Mouse (Mus musculus): ENCODE results near the gene Sod3. TPM values are rescaled to one million over a fixed set of nuclear protein-coding genes. Genes with fewer than 3 reads are reported as not detected.

The Sod3 gene
- polyA plus RNA-seq (2012; rRNA removed) (2.8 and 3.4 TPM in 2 replicates), polyA plus RNA-seq (2014; fragmentation: Nextera tagmentation; extraction: Ambion mirVana) (4.8 and 5.0 TPM in 2 replicates)

GRCm38 (mm10) chr5:52363468-52364150 is at the start of gene Sod3:
Gene Sod3 (plus strand): TSS chr5:52363791.
- DNase-seq (ENCODE audit: low read depth in 3 of 3, low spot score in 3 of 3) = no peak
- H3K4me2 ChIP-seq (ENCODE audit: low read depth) = no peak within 1 kb of the TSS
- no peaks in the 10 kb centered on the region for H3K9me3 ChIP-seq (ENCODE audit: control insufficient read depth, low read length)
- no peak within 1 kb of the TSS for H3K27ac ChIP-seq
- H3K9ac ChIP-seq (replicated peaks) = no peak within 1 kb of the TSS
- no peak for ATAC-seq (ENCODE audit: insufficient read depth)
- H3K4me3 ChIP-seq (ENCODE audit: insufficient read depth in 1 of 2, low read depth in 2 of 2, low read length in 2 of 2) = no peak within 1 kb of the TSS
- TF ChIP-seq EP300 (IDR thresholded peaks at IDR 0.05; ENCODE audit: low read depth) (no peak), CTCF (IDR thresholded peaks at IDR 0.05; ENCODE audit: low read depth) (no peak)
- H3K4me1 ChIP-seq (replicated peaks; ENCODE audit: control insufficient read depth in 2 of 2, insufficient read depth in 2 of 2, low read length in 1 of 2) = peaks cover 0 to 4% of the 10 kb centered on the region in 2 experiments; a peak in 1 of 4 replicates
- no peaks in the 10 kb centered on the region for H3K27me3 ChIP-seq (ENCODE audit: control insufficient read depth, insufficient read depth, low read length)
- no peaks in the 10 kb centered on the region for H3K36me3 ChIP-seq (replicated peaks; ENCODE audit: control insufficient read depth, insufficient read depth, low read depth)
- WGBS (ENCODE audit: insufficient replicate concordance) = 27% methylated on average over 11 of the region's 11 CpGs

GRCm38 (mm10) chr5:52316926-52317325 is 46.7 kb upstream of the Sod3 start:
- H3K4me3 ChIP-seq (ENCODE audit: insufficient read depth in 1 of 2, low read depth in 2 of 2, low read length in 2 of 2) = no peak overlapping the region
- H3K9me3 ChIP-seq (ENCODE audit: control insufficient read depth, low read length) = no peaks in the 10 kb centered on the region
- WGBS (ENCODE audit: insufficient replicate concordance) = 68% methylated on average over 7 of the region's 7 CpGs
- TF ChIP-seq EP300 (IDR thresholded peaks at IDR 0.05; ENCODE audit: low read depth) (no peak), CTCF (IDR thresholded peaks at IDR 0.05; ENCODE audit: low read depth) (no peak)
- ATAC-seq (ENCODE audit: insufficient read depth) = no peak
- H3K36me3 ChIP-seq (replicated peaks; ENCODE audit: control insufficient read depth, insufficient read depth, low read depth) = no peaks in the 10 kb centered on the region
- no peak overlapping the region for H3K4me2 ChIP-seq (ENCODE audit: low read depth)
- no peak for DNase-seq (ENCODE audit: low read depth in 3 of 3, low spot score in 3 of 3)
- H3K9ac ChIP-seq (replicated peaks) = no peak overlapping the region
- H3K27me3 ChIP-seq (ENCODE audit: control insufficient read depth, insufficient read depth, low read length) = no peaks in the 10 kb centered on the region
- no peaks in the 10 kb centered on the region for H3K4me1 ChIP-seq (replicated peaks; ENCODE audit: control insufficient read depth in 2 of 2, insufficient read depth in 2 of 2, low read length in 1 of 2)
- H3K27ac ChIP-seq = no peak overlapping the region

- no peaks in the 10 kb centered on the region for H3K9me3 ChIP-seq (ENCODE audit: control insufficient read depth, low read length)
- H3K4me2 ChIP-seq (ENCODE audit: low read depth) = no peak overlapping the region
- no peak overlapping the region for H3K4me3 ChIP-seq (ENCODE audit: insufficient read depth in 1 of 2, low read depth in 2 of 2, low read length in 2 of 2)
- DNase-seq (ENCODE audit: low read depth in 3 of 3, low spot score in 3 of 3) = no peak
- H3K4me1 ChIP-seq (replicated peaks; ENCODE audit: control insufficient read depth in 2 of 2, insufficient read depth in 2 of 2, low read length in 1 of 2) = no peaks in the 10 kb centered on the region
- H3K27me3 ChIP-seq (ENCODE audit: control insufficient read depth, insufficient read depth, low read length) = no peaks in the 10 kb centered on the region
- H3K9ac ChIP-seq (replicated peaks) = no peak overlapping the region
- no peak for ATAC-seq (ENCODE audit: insufficient read depth)
- TF ChIP-seq CTCF (IDR thresholded peaks at IDR 0.05; ENCODE audit: low read depth) (no peak), EP300 (IDR thresholded peaks at IDR 0.05; ENCODE audit: low read depth) (no peak)
- no peaks in the 10 kb centered on the region for H3K36me3 ChIP-seq (replicated peaks; ENCODE audit: control insufficient read depth, insufficient read depth, low read depth)
- WGBS (ENCODE audit: insufficient replicate concordance) = 56% methylated on average over 8 of the region's 8 CpGs
- H3K27ac ChIP-seq = no peak overlapping the region
Measured at GRCm38 (mm10) chr5:52319499-52319898, 44.1 kb upstream of the Sod3 start.

- H3K27me3 ChIP-seq (ENCODE audit: control insufficient read depth, insufficient read depth, low read length) = no peaks in the 10 kb centered on the region
- DNase-seq (ENCODE audit: low read depth in 3 of 3, low spot score in 3 of 3) (no peak), ATAC-seq (ENCODE audit: insufficient read depth) (no peak)
- no peak overlapping the region for H3K27ac ChIP-seq
- no peak overlapping the region for H3K4me3 ChIP-seq (ENCODE audit: insufficient read depth in 1 of 2, low read depth in 2 of 2, low read length in 2 of 2)
- no peak overlapping the region for H3K4me2 ChIP-seq (ENCODE audit: low read depth)
- H3K36me3 ChIP-seq (replicated peaks; ENCODE audit: control insufficient read depth, insufficient read depth, low read depth) = no peaks in the 10 kb centered on the region
- H3K4me1 ChIP-seq (replicated peaks; ENCODE audit: control insufficient read depth in 2 of 2, insufficient read depth in 2 of 2, low read length in 1 of 2) = no peaks in the 10 kb centered on the region; a peak in 1 of 4 replicates
- no peak overlapping the region for H3K9ac ChIP-seq (replicated peaks)
- TF ChIP-seq EP300 (IDR thresholded peaks at IDR 0.05; ENCODE audit: low read depth) (no peak), CTCF (IDR thresholded peaks at IDR 0.05; ENCODE audit: low read depth) (no peak)
- H3K9me3 ChIP-seq (ENCODE audit: control insufficient read depth, low read length) = no peaks in the 10 kb centered on the region
- WGBS (ENCODE audit: insufficient replicate concordance) = 16% methylated on average over 8 of the region's 8 CpGs
Measured at GRCm38 (mm10) chr5:52332120-52332519, 31.5 kb upstream of the Sod3 start.

GRCm38 (mm10) chr5:52335590-52335989 is 28.0 kb upstream of the Sod3 start:
- no peaks in the 10 kb centered on the region for H3K27me3 ChIP-seq (ENCODE audit: control insufficient read depth, insufficient read depth, low read length)
- WGBS (ENCODE audit: insufficient replicate concordance) = 52% methylated on average over 3 of the region's 3 CpGs
- no peak for TF ChIP-seq EP300 (IDR thresholded peaks at IDR 0.05; ENCODE audit: low read depth)
- no peak for TF ChIP-seq CTCF (IDR thresholded peaks at IDR 0.05; ENCODE audit: low read depth)
- H3K4me2 ChIP-seq (ENCODE audit: low read depth) = no peak overlapping the region
- H3K36me3 ChIP-seq (replicated peaks; ENCODE audit: control insufficient read depth, insufficient read depth, low read depth) = no peaks in the 10 kb centered on the region
- ATAC-seq (ENCODE audit: insufficient read depth) (no peak), DNase-seq (ENCODE audit: low read depth in 3 of 3, low spot score in 3 of 3) (no peak)
- no peak overlapping the region for H3K27ac ChIP-seq
- H3K9ac ChIP-seq (replicated peaks) = no peak overlapping the region
- H3K4me3 ChIP-seq (ENCODE audit: insufficient read depth in 1 of 2, low read depth in 2 of 2, low read length in 2 of 2) = no peak overlapping the region
- no peaks in the 10 kb centered on the region; a peak in 1 of 4 replicates for H3K4me1 ChIP-seq (replicated peaks; ENCODE audit: control insufficient read depth in 2 of 2, insufficient read depth in 2 of 2, low read length in 1 of 2)
- no peaks in the 10 kb centered on the region for H3K9me3 ChIP-seq (ENCODE audit: control insufficient read depth, low read length)

All from liver, embryonic 14.5 days (tissue).